Mouse (Mus musculus): ENCODE results near the gene H2-M10.1. TPM values are rescaled to one million over a fixed set of nuclear protein-coding genes. Genes with fewer than 3 reads are reported as not detected.
"Not testable (repeated sequence)": the region's sequence is repeated elsewhere in the genome, so short reads cannot be mapped to it uniquely, and the experiment has no call there.

The H2-M10.1 gene
- polyA plus RNA-seq (2012; rRNA removed): not detected in 2 replicates

- DNase-seq (ENCODE audit: extremely low spot score in 1 of 2, low spot score in 1 of 2): no peak
Measured at GRCm38 (mm10) chr17:36326055-36326454, at the start of gene H2-M10.1. H2-M10.1 (minus strand) TSS chr17:36326155.

DNA sequence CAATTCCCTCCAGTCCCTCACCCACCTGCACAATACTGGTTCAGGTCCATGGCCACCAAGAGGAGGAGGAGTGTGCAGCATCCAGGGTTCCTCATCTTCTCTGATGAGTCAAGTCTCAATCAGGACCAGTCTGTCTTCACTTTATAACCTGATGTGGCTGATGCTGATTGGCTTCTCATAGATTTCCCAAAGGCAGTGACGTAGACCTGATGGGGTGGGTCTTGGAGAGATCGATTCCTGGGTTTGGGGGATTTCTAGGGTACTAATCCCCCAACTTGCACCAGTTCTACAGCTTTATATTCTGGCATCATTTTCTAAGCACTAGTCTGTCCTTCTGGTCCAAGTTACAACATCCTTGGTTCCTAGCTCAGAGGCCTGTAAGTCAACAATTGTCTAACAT lies 42.4 kb upstream of the H2-M10.1 start, which contains the start of gene H2-M10.3:
TSS of gene H2-M10.3 (minus strand) at position 101 of the 400 bp plus-strand sequence.
- not testable (repeated sequence) for DNase-seq (ENCODE audit: extremely low spot score in 1 of 2, low spot score in 1 of 2)

DNA sequence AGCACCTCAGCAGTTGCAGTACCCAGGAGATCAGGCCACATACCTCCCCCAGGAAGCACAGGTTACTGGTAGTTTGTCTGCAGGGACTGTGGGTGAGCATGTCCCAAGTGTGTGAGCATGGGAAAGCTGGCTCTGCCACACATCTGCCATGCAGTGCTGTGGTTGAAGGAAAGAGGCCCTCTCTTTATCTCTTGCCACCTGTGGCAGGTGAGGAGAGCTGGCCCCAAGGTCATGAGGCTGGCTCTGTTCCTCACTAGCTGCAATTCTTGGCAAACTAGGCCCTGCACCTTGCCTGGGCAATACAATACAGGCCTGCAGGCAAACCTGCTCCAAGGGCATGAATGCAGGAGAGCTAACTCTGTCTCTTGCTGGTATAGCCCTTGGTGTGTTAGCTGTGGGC lies 36.4 kb upstream of the H2-M10.1 start:
- not testable (repeated sequence) for DNase-seq (ENCODE audit: extremely low spot score in 1 of 2, low spot score in 1 of 2)

DNA sequence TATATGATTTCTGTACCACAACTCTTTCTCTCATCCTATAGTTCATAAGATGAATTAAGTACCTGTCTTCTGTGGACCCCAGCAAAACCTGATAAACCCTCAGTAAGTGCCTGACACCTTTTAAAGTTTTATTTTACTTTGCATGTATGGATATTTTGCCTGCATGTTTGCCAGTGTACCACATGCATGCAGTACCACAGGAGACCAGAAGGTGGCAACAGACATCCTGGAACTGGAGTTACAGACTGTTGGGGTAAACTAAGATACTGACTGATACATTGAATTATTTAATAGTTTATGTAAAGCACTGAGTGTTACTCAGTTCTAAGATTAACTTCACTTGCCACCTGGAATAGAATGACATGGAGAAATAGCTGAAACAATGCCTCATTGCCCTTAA lies 31.6 kb upstream of the H2-M10.1 start:
- peak; percentile 12 to 69 for DNase-seq (ENCODE audit: extremely low spot score in 1 of 2, low spot score in 1 of 2)

DNA sequence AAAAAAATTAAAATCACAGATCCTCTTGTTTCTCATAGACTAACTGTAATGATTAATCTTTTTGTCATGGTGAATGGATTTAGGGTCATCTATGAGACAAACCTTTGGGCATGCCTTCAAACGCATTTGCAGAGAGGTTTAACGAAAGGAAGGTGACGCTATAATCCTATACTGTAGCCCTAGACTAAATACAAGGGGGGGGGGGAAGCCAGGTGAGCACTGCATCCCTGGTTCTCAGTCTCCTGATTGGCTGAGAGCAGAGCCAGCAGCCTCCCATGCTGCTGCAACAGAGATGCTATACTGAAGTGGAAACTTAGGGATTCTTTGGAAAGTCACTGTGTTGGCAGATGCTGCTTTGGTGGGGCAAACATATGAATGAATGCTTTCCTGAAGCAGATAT lies 29.8 kb upstream of the H2-M10.1 start:
- no peak for DNase-seq (ENCODE audit: extremely low spot score in 1 of 2, low spot score in 1 of 2)

DNA sequence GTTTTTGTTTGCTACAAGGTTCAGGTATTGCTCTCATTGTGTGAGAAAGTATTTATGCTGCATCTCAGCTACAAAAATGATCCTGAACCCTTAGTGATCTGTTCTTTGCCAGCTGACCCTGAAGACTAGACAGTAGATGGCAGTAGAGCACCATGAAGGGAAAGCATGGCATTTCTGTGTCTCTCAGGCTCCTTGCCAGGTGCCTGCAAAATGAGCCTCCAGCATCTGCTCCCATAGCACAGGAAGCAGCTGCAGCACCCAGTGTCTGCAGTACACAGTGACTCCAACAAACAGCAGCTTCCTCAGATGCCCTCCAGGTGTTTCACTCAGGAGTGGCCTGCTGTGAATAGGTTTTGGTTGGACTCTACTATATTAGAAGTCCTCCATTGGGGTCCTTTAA lies 29.4 kb upstream of the H2-M10.1 start:
- peak; percentile 57 to 89 for DNase-seq (ENCODE audit: extremely low spot score in 1 of 2, low spot score in 1 of 2)

DNA sequence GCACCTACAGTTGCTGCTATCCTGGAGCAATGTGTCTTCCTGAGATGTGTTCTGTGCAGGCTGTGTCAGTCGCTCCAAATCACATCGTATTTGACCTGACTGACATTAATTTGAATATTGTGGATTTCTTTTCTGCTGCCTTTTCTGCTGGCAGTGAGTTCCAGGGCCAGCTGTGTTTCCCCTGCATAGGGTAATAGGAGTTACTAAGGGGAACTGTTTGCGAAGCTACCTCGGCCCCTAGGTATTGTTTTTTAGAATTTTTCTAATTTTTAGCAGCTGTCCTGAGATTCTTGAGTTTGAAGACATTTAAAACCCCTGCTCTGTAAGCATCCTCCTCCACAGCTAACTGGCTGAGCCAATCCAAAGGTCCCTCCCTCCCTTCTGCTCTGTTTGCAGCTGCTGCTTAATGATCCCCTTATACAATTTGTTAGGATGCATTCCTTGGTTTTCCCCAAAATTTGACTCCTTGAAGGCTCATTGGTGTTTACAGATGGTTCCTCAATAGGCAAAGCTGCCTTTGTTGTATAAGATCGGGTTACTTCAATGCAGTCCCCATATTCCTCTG lies 10.2 kb downstream of the H2-M10.1 start:
- no peak for DNase-seq (ENCODE audit: extremely low spot score in 1 of 2, low spot score in 1 of 2)

GRCm38 (mm10) chr17:36315041-36315688 lies 10.8 kb downstream of the H2-M10.1 start:
- DNase-seq (ENCODE audit: extremely low spot score in 1 of 2, low spot score in 1 of 2): peak; percentile 60 to 84

DNA sequence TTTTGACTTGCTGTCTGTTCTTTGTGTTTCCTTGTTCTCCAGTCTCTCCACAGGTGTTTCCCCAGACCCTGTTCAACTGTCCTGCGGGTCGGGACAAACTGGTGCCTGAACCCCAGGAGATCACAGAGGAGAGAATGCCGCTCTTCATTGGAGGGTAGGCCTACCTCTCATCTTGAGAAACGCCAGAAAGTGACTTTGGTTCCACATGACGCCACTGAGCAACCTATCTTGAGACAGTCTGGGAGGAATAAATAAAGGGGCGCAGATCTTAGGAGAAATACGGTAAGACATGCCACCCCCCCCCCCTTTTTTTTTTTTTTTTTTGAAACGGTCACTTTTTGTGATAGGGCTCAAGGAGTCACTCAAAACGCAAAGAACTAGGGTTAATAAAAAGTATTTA lies 11.4 kb downstream of the H2-M10.1 start:
- DNase-seq (ENCODE audit: extremely low spot score in 1 of 2, low spot score in 1 of 2): peak; percentile 27 to 37

DNA sequence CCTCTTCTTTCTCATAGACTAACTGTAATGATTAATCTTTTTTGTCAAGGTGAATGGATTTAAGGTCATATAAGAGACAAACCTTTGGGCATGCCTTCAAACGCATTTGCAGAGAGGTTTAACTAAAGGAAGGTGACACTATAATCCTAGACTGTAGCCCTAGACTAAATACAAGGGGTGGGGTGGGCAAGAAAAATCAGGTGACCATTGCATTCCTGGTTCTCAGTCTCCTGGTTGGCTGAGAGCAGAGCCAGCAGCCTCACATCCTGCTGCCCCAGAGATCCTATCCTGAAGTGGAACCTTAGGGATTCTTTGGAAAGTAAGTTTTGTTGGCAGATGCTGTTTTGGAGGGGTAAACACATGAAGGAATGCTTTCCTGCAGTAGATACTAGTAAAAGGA lies 16.7 kb downstream of the H2-M10.1 start:
- DNase-seq (ENCODE audit: extremely low spot score in 1 of 2, low spot score in 1 of 2): no peak

- peak; percentile 72 to 92 for DNase-seq (ENCODE audit: extremely low spot score in 1 of 2, low spot score in 1 of 2)
Measured at GRCm38 (mm10) chr17:36308855-36309254, 17.1 kb downstream of the H2-M10.1 start.

- no peak for DNase-seq (ENCODE audit: extremely low spot score in 1 of 2, low spot score in 1 of 2)
Measured at GRCm38 (mm10) chr17:36286390-36286789, 39.6 kb downstream of the H2-M10.1 start, which contains the start of gene H2-M10.2. H2-M10.2 (minus strand) TSS chr17:36286490.

GRCm38 (mm10) chr17:36281521-36282245 lies 44.3 kb downstream of the H2-M10.1 start:
- DNase-seq (ENCODE audit: extremely low spot score in 1 of 2, low spot score in 1 of 2): no peak

GRCm38 (mm10) chr17:36274776-36275175 lies 51.2 kb downstream of the H2-M10.1 start:
- DNase-seq (ENCODE audit: extremely low spot score in 1 of 2, low spot score in 1 of 2): no peak

- no peak for DNase-seq (ENCODE audit: extremely low spot score in 1 of 2, low spot score in 1 of 2)
Measured at GRCm38 (mm10) chr17:36273796-36274195, 52.2 kb downstream of the H2-M10.1 start.

Other genes starting within 250 kb of the H2-M10.1 start
- 0.06 TPM in 1 of 2 replicates, not detected in the other for gene Gm19684, start 204.5 kb downstream of the H2-M10.1 start, polyA plus RNA-seq (2012; rRNA removed)
- gene Gm7030, start 196.7 kb downstream of the H2-M10.1 start, polyA plus RNA-seq (2012; rRNA removed): not detected in 2 replicates
- not detected in 2 replicates for gene Gm8909, start 157.6 kb downstream of the H2-M10.1 start, polyA plus RNA-seq (2012; rRNA removed)
- gene H2-T3, start 135.9 kb downstream of the H2-M10.1 start, polyA plus RNA-seq (2012; rRNA removed): not detected in 2 replicates
- gene Rpp21, start 68.1 kb downstream of the H2-M10.1 start, polyA plus RNA-seq (2012; rRNA removed): 60.3 and 67.4 TPM in 2 replicates
- gene Trim39, start 53.9 kb downstream of the H2-M10.1 start, polyA plus RNA-seq (2012; rRNA removed): 34.0 and 39.7 TPM in 2 replicates
- not detected in 2 replicates for gene H2-M10.2, start 39.7 kb downstream of the H2-M10.1 start, polyA plus RNA-seq (2012; rRNA removed)
- not detected in 2 replicates for gene H2-M10.3, start 42.3 kb upstream of the H2-M10.1 start, polyA plus RNA-seq (2012; rRNA removed)
- not detected in 2 replicates for gene H2-M10.4, start 136.2 kb upstream of the H2-M10.1 start, polyA plus RNA-seq (2012; rRNA removed)
- gene H2-M11, start 220.9 kb upstream of the H2-M10.1 start, polyA plus RNA-seq (2012; rRNA removed): not detected in 2 replicates